ENCODE assay signal across 9 mouse cellular contexts in genomic region chrX:142200295-142200694, GRCm38 (mm10). TPM values are rescaled to one million over a fixed set of nuclear protein-coding genes. Genes with fewer than 3 reads are reported as not detected.
A peak's percentile ranks its signal among the peaks of the same experiment; 100 is the strongest.
DNase-seq lines count a peak whose midpoint lies in the region; ATAC-seq and TF ChIP-seq lines count a peak whose summit lies in the region.
"Had no signal": no experiment of that assay in that cellular context is flagged by ENCODE, and none has a peak within 500 bp of the region (broad histone marks: within the 10 kb centered on the region; RNA-seq: fewer than 3 reads in every experiment).

No protein-coding gene starts in this region.

- H3K36me3 ChIP-seq in hindbrain, embryonic 16.5 days (ENCODE audit: control insufficient read depth, insufficient read depth, low read length), result no peaks in the 10 kb centered on the region
- H3K36me3 ChIP-seq in hindbrain, embryonic 13.5 days, result no peaks in the 10 kb centered on the region
- no peaks in the 10 kb centered on the region for H3K36me3 ChIP-seq in CH12.LX (replicated peaks in 1 of 2; ENCODE audit: control insufficient read depth in 1 of 2, insufficient read depth in 1 of 2, low read length in 1 of 2)

- H3K9me3 ChIP-seq in hindbrain, embryonic 16.5 days (ENCODE audit: control insufficient read depth, low read length), result no peaks in the 10 kb centered on the region
- H3K9me3 ChIP-seq in hindbrain, embryonic 13.5 days, result no peaks in the 10 kb centered on the region
- no peaks in the 10 kb centered on the region for H3K9me3 ChIP-seq in CH12.LX (replicated peaks; ENCODE audit: low read length)

- in situ Hi-C loops in CH12.LX (cut with MboI; ENCODE audit: low pct_ligation_motif_present, low pct_unique_long_range_greater_than_20kb, low sequenced_read_pairs), result loop anchor here (25.0 kb wide), 2 partner anchors 112 to 337 kb away; partner anchors contain the start of gene Kcne1l

- no peak overlapping the region for H3K27ac ChIP-seq in hindbrain, embryonic 16.5 days (ENCODE audit: low read depth, low read length)
- no peak overlapping the region for H3K27ac ChIP-seq in hindbrain, embryonic 13.5 days
- no peak overlapping the region for H3K27ac ChIP-seq in CH12.LX (ENCODE audit: insufficient read depth, low read depth)
- H3K27ac ChIP-seq: macrophage had no signal

- H3K27me3 ChIP-seq in hindbrain, embryonic 16.5 days (replicated peaks; ENCODE audit: control insufficient read depth, insufficient read depth, low read length), result no peaks in the 10 kb centered on the region; the same call in 1 of the 2 replicates
- H3K27me3 ChIP-seq in hindbrain, embryonic 13.5 days, result no peaks in the 10 kb centered on the region
- H3K27me3 ChIP-seq in CH12.LX (replicated peaks), result no peaks in the 10 kb centered on the region

- WGBS in hindbrain, embryonic 16.5 days, result 18% methylated on average over 3 of the region's 3 CpGs
- 14% methylated on average over 3 of the region's 3 CpGs for WGBS in hindbrain, embryonic 13.5 days

- H3K9ac ChIP-seq in hindbrain, embryonic 16.5 days (ENCODE audit: low read depth, low read length), result no peak overlapping the region
- no peak overlapping the region for H3K9ac ChIP-seq in hindbrain, embryonic 13.5 days
- no peak overlapping the region for H3K9ac ChIP-seq in CH12.LX (ENCODE audit: insufficient read depth, low read depth)

- H3K4me1 ChIP-seq in hindbrain, embryonic 16.5 days (ENCODE audit: control insufficient read depth, insufficient read depth, low read depth, low read length), result no peaks in the 10 kb centered on the region
- H3K4me1 ChIP-seq in hindbrain, embryonic 13.5 days (replicated peaks), result no peaks in the 10 kb centered on the region
- no peaks in the 10 kb centered on the region for H3K4me1 ChIP-seq in CH12.LX (ENCODE audit: control insufficient read depth in 1 of 2, insufficient read depth in 2 of 2)

- ATAC-seq in hindbrain, embryonic 16.5 days, result peak; percentile 60; the same call in 1 of the 2 replicates
- ATAC-seq in hindbrain, embryonic 13.5 days (ENCODE audit: low FRiP score), result no peak
- peak; percentile 80 for ATAC-seq in frontal cortex, adult (ENCODE audit: low TSS enrichment)

- DNase-seq in CH12.LX (ENCODE audit: extremely low read depth), result peak; percentile 39
- peak; percentile 69 for DNase-seq in brain, adult 2 months (ENCODE audit: low read depth, low spot score)
- DNase-seq in left cerebral cortex, adult 11 months (ENCODE audit: low spot score), result peak; percentile 41
- DNase-seq in natural killer cell, adult 2 months (ENCODE audit: low spot score in 2 of 2), result peak; percentile 5 to 17
- no peak for DNase-seq in urinary bladder, adult 2 months (ENCODE audit: low spot score)

- no peak overlapping the region for H3K4me2 ChIP-seq in hindbrain, embryonic 16.5 days (ENCODE audit: low read length)
- H3K4me2 ChIP-seq in hindbrain, embryonic 13.5 days, result no peak overlapping the region
- H3K4me2 ChIP-seq in CH12.LX (ENCODE audit: insufficient read depth, low read depth, poor library complexity, severe bottlenecking), result no peak overlapping the region

- no peak for TF ChIP-seq POLR2A in CH12.LX (IDR thresholded peaks at IDR 0.05; ENCODE audit: low read depth, low read length)

- no peak overlapping the region for H3K4me3 ChIP-seq in hindbrain, embryonic 16.5 days (ENCODE audit: low read length)
- H3K4me3 ChIP-seq in hindbrain, embryonic 13.5 days, result no peak overlapping the region
- H3K4me3 ChIP-seq in CH12.LX (replicated peaks in 1 of 3; ENCODE audit: low read depth in 2 of 3, low read length in 2 of 3, poor library complexity in 1 of 3), result no peak overlapping the region

- peak; percentile 83 for TF ChIP-seq RAD21 in CH12.LX (IDR thresholded peaks at IDR 0.05; ENCODE audit: low read depth, low read length)

- TF ChIP-seq CTCF in CH12.LX (conservative IDR thresholded peaks at IDR 0.05 in 1 of 2, IDR thresholded peaks at IDR 0.05 in 1 of 2; ENCODE audit: low read depth in 2 of 2, low read length in 2 of 2), result peak; percentile 61 to 99

- dilution Hi-C loops in CH12.LX (cut with MboI; ENCODE audit: extremely low pct_ligation_motif_present, extremely low pct_unique_long_range_greater_than_20kb, low sequenced_read_pairs), result no loop called here

- no peaks in the 10 kb centered on the region for H3K79me2 ChIP-seq in CH12.LX (replicated peaks; ENCODE audit: control insufficient read depth, extremely low read depth, insufficient read depth, poor library complexity, severe bottlenecking)

- TF ChIP-seq EP300 in CH12.LX (IDR thresholded peaks at IDR 0.05; ENCODE audit: low read length), result no peak

TF ChIP-seq in CH12.LX, 34 proteins besides CTCF, POLR2A, EP300 and RAD21:
- peak; percentile 8; the same call in 1 of the 2 replicates for TF ChIP-seq ZC3H11A (IDR thresholded peaks at IDR 0.05; ENCODE audit: low read depth, low read length)
- TF ChIP-seq USF1 (IDR thresholded peaks at IDR 0.05; ENCODE audit: low read depth, low read length), result no peak
- TF ChIP-seq JUND (conservative IDR thresholded peaks at IDR 0.05; ENCODE audit: low read depth, low read length), result no peak
- TF ChIP-seq USF2 (conservative IDR thresholded peaks at IDR 0.05; ENCODE audit: low read depth, low read length), result no peak
- TF ChIP-seq NELFE (IDR thresholded peaks at IDR 0.05; ENCODE audit: low read depth, low read length), result peak; percentile 44; the same call in 1 of the 2 replicates
- no peak for TF ChIP-seq MAFK (IDR thresholded peaks at IDR 0.05; ENCODE audit: insufficient replicate concordance, low read length)
- TF ChIP-seq KAT2A (IDR thresholded peaks at IDR 0.05; ENCODE audit: insufficient replicate concordance, low read length), result no peak
- TF ChIP-seq SMC3 (IDR thresholded peaks at IDR 0.05; ENCODE audit: low read depth, low read length), result peak; percentile 76
- no peak for TF ChIP-seq TCF12 (IDR thresholded peaks at IDR 0.05; ENCODE audit: low read depth, low read length)
- no peak for TF ChIP-seq ZKSCAN1 (IDR thresholded peaks at IDR 0.05; ENCODE audit: borderline replicate concordance, low read depth, low read length)
- no peak for TF ChIP-seq IRF4 (IDR thresholded peaks at IDR 0.05; ENCODE audit: low read depth, low read length)
- no peak for TF ChIP-seq PAX5 (IDR thresholded peaks at IDR 0.05; ENCODE audit: low read length)

RNA-seq across cellular contexts. Expression of gene Gucy2f, which starts 3.6 kb away (rescaled TPM):
- polyA plus RNA-seq in hindbrain, embryonic 16.5 days (2015; fragmentation: Nextera tagmentation; extraction: Ambion mirVana), result 0.11 TPM in 2 replicates
- 0.08 and 0.17 TPM in 2 replicates for polyA plus RNA-seq in hindbrain, embryonic 13.5 days (2015; fragmentation: Nextera tagmentation; extraction: Ambion mirVana)
- total RNA-seq in CH12.LX (2012; rRNA removed), result not detected in 2 replicates
- total RNA-seq in CH12.LX (2014; rRNA removed), result not detected in 2 replicates
- polyA plus RNA-seq in CH12.LX (2012; ENCODE audit: insufficient read length, low read depth), result not detected in 2 replicates
- polyA plus RNA-seq in urinary bladder, adult 2 months (2012; rRNA removed), result 0.01 TPM in 1 of 2 replicates, not detected in the other
- polyA plus RNA-seq: macrophage had no signal

RNA-seq across cellular contexts. Expression of gene Nxt2, which starts 26.3 kb away (rescaled TPM):
- polyA plus RNA-seq in hindbrain, embryonic 16.5 days (2015; fragmentation: Nextera tagmentation; extraction: Ambion mirVana), result 20.0 and 25.4 TPM in 2 replicates
- 13.0 and 14.7 TPM in 2 replicates for polyA plus RNA-seq in hindbrain, embryonic 13.5 days (2015; fragmentation: Nextera tagmentation; extraction: Ambion mirVana)
- total RNA-seq in CH12.LX (2012; rRNA removed) (2.3 and 3.0 TPM in 2 replicates), CH12.LX (2014; rRNA removed) (21.8 and 22.8 TPM in 2 replicates)
- polyA plus RNA-seq in CH12.LX (2012; ENCODE audit: insufficient read length, low read depth), result 16.9 and 18.0 TPM in 2 replicates
- polyA plus RNA-seq in urinary bladder, adult 2 months (2012; rRNA removed), result 14.9 and 16.6 TPM in 2 replicates
